Mouse (Mus musculus): ENCODE results near the gene Gm49373.

DNA sequence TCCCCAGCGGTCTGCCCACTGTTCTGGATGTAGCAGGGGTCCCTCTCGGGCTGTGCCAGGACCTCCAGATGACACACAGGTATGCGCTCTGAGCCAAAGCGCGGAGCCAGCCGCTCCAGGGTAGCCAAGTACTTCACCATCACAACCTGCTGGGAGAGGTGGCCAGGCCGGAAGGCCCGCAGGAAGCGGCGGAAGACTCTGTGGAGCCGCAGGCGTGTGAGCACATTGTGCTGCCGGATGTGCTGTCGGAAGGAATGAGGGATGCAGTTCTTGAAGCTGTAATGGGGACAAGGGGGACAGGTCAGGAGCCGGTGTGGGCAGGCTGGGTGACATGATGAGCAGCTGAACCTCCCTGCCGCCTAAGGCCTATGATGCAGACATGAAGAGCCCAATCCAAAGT, 48.6 kb upstream of the Gm49373 start:
- TF ChIP-seq CTCF (IDR thresholded peaks at IDR 0.05; ENCODE audit: low read depth, low read length): no peak
- TF ChIP-seq POLR2A (IDR thresholded peaks at IDR 0.05; ENCODE audit: insufficient read depth, low read length): no peak
